Mouse (Mus musculus) CH12.LX (cell line): ENCODE measurements around the gene Tanc2. TPM values are rescaled to one million over a fixed set of nuclear protein-coding genes. Genes with fewer than 3 reads are reported as not detected.

Experiments
- DNase-seq: peaks from one replicate; pipeline ENCODE4 v3.0.0-alpha.2; 2013; ENCODE audit errors: extremely low read depth
- H3K27ac ChIP-seq: 2 replicates; pipeline ENCODE4 v1.5.1; 2012; ENCODE audit warnings: low read depth, mild to moderate bottlenecking, control low read depth, moderate library complexity; ENCODE audit not compliant: insufficient read depth
- H3K27me3 ChIP-seq: replicated peaks from 2 replicates; pipeline ENCODE3; 2012; ENCODE audit warnings: inconsistent platforms
- H3K36me3 ChIP-seq, 2 experiments: replicated peaks in 1 of 2; 2 replicates each; pipeline versions ENCODE3 to v1.6.1; 2012; ENCODE audit warnings: inconsistent platforms in 1 of 2, low read length in 1 of 2, mild to moderate bottlenecking in 1 of 2, mixed read lengths in 1 of 2, moderate library complexity in 1 of 2; ENCODE audit not compliant: control insufficient read depth in 1 of 2, insufficient read depth in 1 of 2
- H3K4me1 ChIP-seq, 2 experiments: 2 replicates each; pipeline ENCODE4 v1.6.1; 2012; ENCODE audit warnings: inconsistent platforms in 1 of 2, moderate library complexity in 1 of 2; ENCODE audit not compliant: insufficient read depth in 2 of 2, control insufficient read depth in 1 of 2
- H3K4me2 ChIP-seq: 2 replicates; pipeline ENCODE4 v1.6.1; 2012; ENCODE audit warnings: low read depth, mild to moderate bottlenecking, control low read depth; ENCODE audit not compliant: poor library complexity, insufficient read depth, severe bottlenecking
- H3K4me3 ChIP-seq, 3 experiments: fragments of 150-350 bp in 1 of 3; sonication (generic) in 1 of 3; replicated peaks in 1 of 3; 2 replicates each; pipeline versions ENCODE3 to v1.5.1; 2011 to 2012; ENCODE audit warnings: low read depth in 2 of 3, low read length in 2 of 3, mild to moderate bottlenecking in 2 of 3, moderate library complexity in 2 of 3, control low read depth in 1 of 3, improper control_type of control experiment in 1 of 3, inconsistent platforms in 1 of 3, mixed read lengths in 1 of 3; ENCODE audit not compliant: poor library complexity in 1 of 3
- H3K79me2 ChIP-seq: replicated peaks from 2 replicates; pipeline ENCODE4 v1.6.1; 2012; ENCODE audit warnings: mild to moderate bottlenecking, moderate library complexity; ENCODE audit not compliant: control insufficient read depth, poor library complexity, insufficient read depth, severe bottlenecking; ENCODE audit errors: extremely low read depth
- H3K9ac ChIP-seq: 2 replicates; pipeline ENCODE4 v1.6.1; 2012; ENCODE audit warnings: low read depth, mild to moderate bottlenecking, control low read depth, moderate library complexity; ENCODE audit not compliant: insufficient read depth
- H3K9me3 ChIP-seq: replicated peaks from 2 replicates; pipeline ENCODE3; 2012; ENCODE audit warnings: low read length, inconsistent platforms, mixed read lengths
- BHLHE40 ChIP-seq: IDR thresholded peaks from 2 replicates; pipeline ENCODE4 v1.6.1; 2011; ENCODE audit warnings: mild to moderate bottlenecking, low read depth, low read length, improper control_type of control experiment
- CHD1 ChIP-seq: IDR thresholded peaks from 2 replicates; pipeline ENCODE4 v1.6.1; 2012; ENCODE audit warnings: low read depth, low read length, improper control_type of control experiment, inconsistent platforms
- CTCF ChIP-seq, 2 experiments: IDR thresholded peaks in 1 of 2; conservative IDR thresholded peaks in 1 of 2; 2 replicates each; pipeline ENCODE4 v1.5.1; 2011 to 2012; ENCODE audit warnings: low read depth in 2 of 2, low read length in 2 of 2, improper control_type of control experiment in 1 of 2, inconsistent platforms in 1 of 2, mild to moderate bottlenecking in 1 of 2, moderate library complexity in 1 of 2
- EP300 ChIP-seq: IDR thresholded peaks from 2 replicates; pipeline ENCODE4 v1.6.1; 2011; ENCODE audit warnings: low read length, improper control_type of control experiment
- IRF4 ChIP-seq: IDR thresholded peaks from 2 replicates; pipeline ENCODE4 v1.6.1; 2014; ENCODE audit warnings: low read depth, mild to moderate bottlenecking, inconsistent platforms, low read length, improper control_type of control experiment
- JUN ChIP-seq: IDR thresholded peaks from 2 replicates; pipeline ENCODE4 v1.6.1; 2011; ENCODE audit warnings: low read depth, mild to moderate bottlenecking, low read length, improper control_type of control experiment, moderate library complexity; ENCODE audit not compliant: insufficient read depth
- JUND ChIP-seq: conservative IDR thresholded peaks from 2 replicates; pipeline ENCODE4 v1.6.1; 2011; ENCODE audit warnings: low read depth, low read length, improper control_type of control experiment
- KAT2A ChIP-seq: IDR thresholded peaks from 2 replicates; pipeline ENCODE4 v1.6.1; 2012; ENCODE audit warnings: low read length, improper control_type of control experiment, inconsistent platforms; ENCODE audit not compliant: insufficient replicate concordance
- MAFK ChIP-seq: IDR thresholded peaks from 2 replicates; pipeline ENCODE4 v1.6.1; 2011; ENCODE audit warnings: low read length, improper control_type of control experiment; ENCODE audit not compliant: insufficient replicate concordance
- MAX ChIP-seq: IDR thresholded peaks from 2 replicates; pipeline ENCODE4 v1.6.1; 2011; ENCODE audit warnings: low read length, improper control_type of control experiment
- MEF2A ChIP-seq: IDR thresholded peaks from 2 replicates; pipeline ENCODE4 v1.6.1; 2014; ENCODE audit warnings: low read depth, mild to moderate bottlenecking, inconsistent platforms, low read length, improper control_type of control experiment, borderline replicate concordance
- MXI1 ChIP-seq: IDR thresholded peaks from 2 replicates; pipeline ENCODE4 v1.6.1; 2011; ENCODE audit warnings: mild to moderate bottlenecking, low read depth, low read length, improper control_type of control experiment
- NRF1 ChIP-seq: IDR thresholded peaks from 2 replicates; pipeline ENCODE4 v1.6.1; 2014; ENCODE audit warnings: low read depth, mild to moderate bottlenecking, inconsistent platforms, low read length, improper control_type of control experiment, moderate library complexity
- PAX5 ChIP-seq: IDR thresholded peaks from 2 replicates; pipeline ENCODE4 v1.6.1; 2012; ENCODE audit warnings: low read length, inconsistent platforms, mixed read lengths
- RAD21 ChIP-seq: IDR thresholded peaks from 2 replicates; pipeline ENCODE4 v1.6.1; 2011; ENCODE audit warnings: low read depth, mild to moderate bottlenecking, low read length, improper control_type of control experiment, moderate library complexity
- RCOR1 ChIP-seq: conservative IDR thresholded peaks from 2 replicates; pipeline ENCODE4 v1.6.1; 2012; ENCODE audit warnings: low read depth, mild to moderate bottlenecking, inconsistent platforms, low read length, improper control_type of control experiment
- TBP ChIP-seq: conservative IDR thresholded peaks from 2 replicates; pipeline ENCODE4 v1.6.1; 2011; ENCODE audit warnings: low read depth, low read length, improper control_type of control experiment
- UBTF ChIP-seq: IDR thresholded peaks from 2 replicates; pipeline ENCODE4 v1.6.1; 2012; ENCODE audit warnings: low read depth, mild to moderate bottlenecking, inconsistent platforms, low read length, improper control_type of control experiment, moderate library complexity
- USF1 ChIP-seq: IDR thresholded peaks from 2 replicates; pipeline ENCODE4 v1.6.1; 2014; ENCODE audit warnings: low read depth, mild to moderate bottlenecking, inconsistent platforms, low read length, improper control_type of control experiment
- USF2 ChIP-seq: conservative IDR thresholded peaks from 2 replicates; pipeline ENCODE4 v1.6.1; 2011; ENCODE audit warnings: low read depth, low read length, improper control_type of control experiment
- ZC3H11A ChIP-seq: IDR thresholded peaks from 2 replicates; pipeline ENCODE4 v1.6.1; 2012; ENCODE audit warnings: low read depth, mild to moderate bottlenecking, inconsistent platforms, low read length, improper control_type of control experiment
- ZKSCAN1 ChIP-seq: IDR thresholded peaks from 2 replicates; pipeline ENCODE4 v1.6.1; 2012; ENCODE audit warnings: low read depth, inconsistent platforms, low read length, improper control_type of control experiment, borderline replicate concordance
- ZMIZ1 ChIP-seq: IDR thresholded peaks from 2 replicates; pipeline ENCODE4 v1.6.1; 2012; ENCODE audit warnings: low read depth, mild to moderate bottlenecking, inconsistent platforms, low read length, improper control_type of control experiment
- ZNF384 ChIP-seq: IDR thresholded peaks from 2 replicates; pipeline ENCODE4 v1.6.1; 2012; ENCODE audit warnings: low read depth, low read length, improper control_type of control experiment, inconsistent platforms
- dilution Hi-C: fragments of 300-500 bp; cut with MboI; formaldehyde crosslinking; loops from 2 replicates; pipeline ENCODE4 v1.14.3; 2020; ENCODE audit warnings: low sequenced_read_pairs; ENCODE audit not compliant: extremely low pct_unique_long_range_greater_than_20kb, extremely low pct_ligation_motif_present
- in situ Hi-C: fragments of 300-500 bp; cut with MboI; formaldehyde crosslinking; loops from 3 replicates; pipeline ENCODE4 v1.14.3; 2019; ENCODE audit warnings: low sequenced_read_pairs, low pct_ligation_motif_present, low pct_unique_long_range_greater_than_20kb, mixed read lengths
- polyA plus RNA-seq: library from polyadenylated mRNA; unstranded; fragments of >175 nt; gene quantifications from 2 replicates; pipeline ENCODE4 v1.2.1, GENCODE M21; 2012; ENCODE audit warnings: low read depth; ENCODE audit not compliant: insufficient read length
- total RNA-seq, 2 experiments: library from RNA; depleted of rRNA; stranded (reverse); fragments of 300-350 nt in 1 of 2; fragments of >200 nt in 1 of 2; gene quantifications; 2 replicates each; pipeline ENCODE4 v1.2.3; 2012 to 2014

The Tanc2 gene
- total and polyA plus RNA-seq, 3 experiments: 2.6 to 10.4 (median 3.2) TPM

DNA sequence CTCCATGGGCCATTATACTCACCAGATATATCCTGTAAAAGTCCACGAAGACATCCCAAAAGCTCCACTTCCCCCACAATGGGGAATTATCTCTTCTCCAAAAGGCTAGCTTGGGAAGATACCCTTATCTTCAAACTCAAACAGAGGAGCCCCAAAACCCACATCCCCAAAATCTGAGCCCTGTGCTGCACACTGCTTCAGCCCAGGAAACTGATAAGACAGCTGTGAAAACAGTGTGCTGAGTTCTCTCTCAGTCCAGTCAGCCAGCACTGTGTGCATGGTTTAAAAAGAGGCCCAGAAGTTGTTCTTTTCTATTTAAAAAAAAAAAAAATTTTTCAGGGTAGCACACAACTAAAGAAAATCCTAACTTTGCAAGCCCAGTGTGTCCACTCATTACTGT, 47.7 kb upstream of the Tanc2 start:
- Histone ChIP-seq H3K4me1 (no peaks in the 10 kb centered on the region), H3K36me3 (no peaks in the 10 kb centered on the region), H3K9ac (no peak overlapping the region), H3K4me3 (no peak overlapping the region), H3K9me3 (no peaks in the 10 kb centered on the region), H3K27me3 (no peaks in the 10 kb centered on the region), H3K79me2 (no peaks in the 10 kb centered on the region), H3K4me2 (no peak overlapping the region), H3K27ac (no peak overlapping the region)
- in situ Hi-C loops: no loop called here
- no peak for DNase-seq
- TF ChIP-seq EP300 (no peak), UBTF (no peak), ZMIZ1 (no peak), USF1 (no peak), CHD1 (no peak), RCOR1 (no peak), CTCF (conservative IDR thresholded peaks at IDR 0.05 in 1 of 2, IDR thresholded peaks at IDR 0.05 in 1 of 2; ENCODE audit: low read depth in 2 of 2, low read length in 2 of 2) (no peak), ZC3H11A (no peak), RAD21 (no peak), ZNF384 (no peak), JUN (no peak), BHLHE40 (no peak), ZKSCAN1 (no peak), USF2 (no peak), NRF1 (no peak), IRF4 (no peak), KAT2A (no peak), MAFK (no peak), JUND (no peak), PAX5 (no peak)
- TF ChIP-seq, all 38 proteins: peak for 0
- dilution Hi-C loops: no loop called here

DNA sequence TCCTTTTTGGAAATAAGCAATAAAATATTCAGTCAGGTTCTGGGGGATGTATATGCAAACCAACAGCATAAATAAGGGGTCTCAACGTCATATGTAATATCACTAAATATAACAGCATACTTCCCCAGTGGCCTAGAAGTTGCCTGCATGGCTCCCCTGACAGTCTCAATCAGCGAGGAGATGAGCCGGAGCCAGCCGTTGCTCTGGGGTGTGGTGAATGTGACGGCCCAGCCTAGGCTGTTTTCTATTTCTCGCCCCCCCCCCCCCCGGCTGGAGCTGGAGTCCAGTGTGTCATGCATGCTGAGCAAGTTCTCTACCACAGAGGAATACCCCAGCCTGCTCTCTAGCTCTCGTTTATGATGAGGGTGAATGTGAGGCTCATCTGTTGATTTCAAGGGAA, 44.0 kb upstream of the Tanc2 start:
- dilution Hi-C loops: no loop called here
- H3K79me2 ChIP-seq: no peaks in the 10 kb centered on the region
- H3K36me3 ChIP-seq: no peaks in the 10 kb centered on the region
- no peak overlapping the region for H3K9ac ChIP-seq
- H3K9me3 ChIP-seq: no peaks in the 10 kb centered on the region
- H3K4me3 ChIP-seq: no peak overlapping the region
- in situ Hi-C loops: no loop called here
- no peak for TF ChIP-seq MEF2A
- TF ChIP-seq ZNF384: no peak
- no peak for TF ChIP-seq MXI1
- no peak for TF ChIP-seq TBP
- no peak for TF ChIP-seq RCOR1
- no peak for TF ChIP-seq MAX
- no peak for TF ChIP-seq KAT2A
- TF ChIP-seq USF2: no peak
- no peak for TF ChIP-seq IRF4
- TF ChIP-seq CTCF (conservative IDR thresholded peaks at IDR 0.05 in 1 of 2, IDR thresholded peaks at IDR 0.05 in 1 of 2; ENCODE audit: low read depth in 2 of 2, low read length in 2 of 2): no peak
- DNase-seq: no peak
- no peaks in the 10 kb centered on the region for H3K27me3 ChIP-seq
- no peak overlapping the region for H3K4me2 ChIP-seq
- H3K4me1 ChIP-seq: no peaks in the 10 kb centered on the region
- H3K27ac ChIP-seq: no peak overlapping the region
